Mouse (Mus musculus) kidney, embryonic 16.5 days (tissue): ENCODE data around the gene Fhl2. TPM values are rescaled to one million over a fixed set of nuclear protein-coding genes. Genes with fewer than 3 reads are reported as not detected.

Experiments
- polyA plus RNA-seq: library from polyadenylated mRNA; unstranded; fragments of >200 nt; fragmentation: Nextera tagmentation; extraction: Ambion mirVana; gene quantifications from 2 replicates; pipeline ENCODE4 v1.2.1, GENCODE M21; 2015

Gene Fhl2
- polyA plus RNA-seq, 1 experiment from 2014 or later = 104 TPM

Other genes starting within 250 kb of the Fhl2 start
- 10.3 and 11.3 TPM in 2 replicates for gene Gpr45, start 244.1 kb downstream of the Fhl2 start, polyA plus RNA-seq
- gene Tgfbrap1, start 98.3 kb downstream of the Fhl2 start, polyA plus RNA-seq = 10.8 and 13.1 TPM in 2 replicates
- gene AI597479, start 98.3 kb downstream of the Fhl2 start, polyA plus RNA-seq = 36.4 and 36.8 TPM in 2 replicates
- 44.5 and 46.5 TPM in 2 replicates for gene Nck2, start 247.6 kb upstream of the Fhl2 start, polyA plus RNA-seq